In the genomic region with DNA sequence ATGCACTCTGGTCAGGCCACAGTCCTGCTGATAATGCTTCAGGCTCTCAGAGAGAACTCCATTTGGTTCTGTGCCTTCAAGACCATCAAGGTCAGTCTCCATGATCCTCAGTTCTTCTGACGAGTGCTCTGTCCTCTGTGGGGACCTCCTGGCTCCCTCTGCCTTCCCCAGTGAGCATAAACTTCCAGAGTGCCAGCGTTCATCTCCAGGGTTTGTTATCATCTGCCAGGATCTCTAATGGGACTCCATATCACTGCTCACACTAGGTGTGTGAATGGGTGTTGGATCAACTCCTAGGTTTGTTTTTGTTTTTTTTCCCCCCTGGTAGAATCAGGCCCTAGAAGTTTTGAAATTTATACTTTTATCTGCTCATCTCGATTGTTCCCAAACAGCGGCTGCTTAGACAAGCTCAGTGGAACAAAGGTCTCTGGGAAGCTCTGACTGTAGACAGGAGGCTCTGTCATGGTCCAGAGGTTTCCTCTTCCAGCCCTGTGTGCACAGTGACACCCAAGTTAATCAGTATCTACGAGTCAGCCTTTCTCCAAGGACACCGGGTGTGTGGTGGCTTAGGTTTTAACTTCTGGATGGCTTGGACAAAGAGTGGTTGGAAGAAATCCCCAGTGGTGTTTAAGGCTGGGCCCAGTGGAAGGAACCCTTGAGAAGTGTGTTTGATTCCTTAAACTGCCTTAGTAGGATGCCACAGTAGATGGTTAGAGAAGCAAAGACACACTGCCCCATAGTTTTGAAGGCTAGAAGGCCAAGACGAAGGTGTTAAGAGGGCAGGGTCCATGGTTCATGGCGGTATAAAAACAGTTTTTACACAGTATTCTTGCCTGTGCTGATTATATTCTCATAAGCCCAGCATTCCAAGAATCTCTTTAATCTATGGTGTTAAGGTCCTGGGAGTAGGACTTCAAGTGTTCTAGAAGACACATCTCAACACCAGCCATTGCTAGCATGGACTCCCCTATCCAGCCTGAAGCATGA, we compare ENCODE assay signal across 18 mouse cellular contexts. TPM values are rescaled to one million over a fixed set of nuclear protein-coding genes. Genes with fewer than 3 reads are reported as not detected.
DNase-seq lines count a peak whose midpoint lies in the region; ATAC-seq and TF ChIP-seq lines count a peak whose summit lies in the region.
"Had no signal": no experiment of that assay in that cellular context is flagged by ENCODE, and none has a peak within 500 bp of the region (broad histone marks: within the 10 kb centered on the region; RNA-seq: fewer than 3 reads in every experiment).

No protein-coding gene starts in this region.

- H3K36me3 ChIP-seq in intestine, postnatal 0 days (ENCODE audit: control insufficient read depth, insufficient read depth), result no peaks in the 10 kb centered on the region
- H3K36me3 ChIP-seq in kidney, embryonic 15.5 days, result peaks cover 21% of the 10 kb centered on the region
- H3K36me3 ChIP-seq in liver, embryonic 11.5 days (ENCODE audit: control insufficient read depth, insufficient read depth, low read length), result 0 out of 2 replicates have a peak, but pooled peaks cover 3% of the 10 kb centered on the region
- H3K36me3 ChIP-seq in stomach, embryonic 16.5 days (ENCODE audit: control insufficient read depth, insufficient read depth, low read length), result no peaks in the 10 kb centered on the region
- H3K36me3 ChIP-seq: G1E had no signal

- H3K27me3 ChIP-seq in intestine, postnatal 0 days (replicated peaks; ENCODE audit: control insufficient read depth, insufficient read depth, low read length), result no peaks in the 10 kb centered on the region
- H3K27me3 ChIP-seq in kidney, embryonic 15.5 days, result no peaks in the 10 kb centered on the region
- no peaks in the 10 kb centered on the region for H3K27me3 ChIP-seq in liver, embryonic 11.5 days (replicated peaks; ENCODE audit: control insufficient read depth, insufficient read depth, low read length)
- no peaks in the 10 kb centered on the region for H3K27me3 ChIP-seq in stomach, embryonic 16.5 days (ENCODE audit: control insufficient read depth, insufficient read depth, low read length)
- H3K27me3 ChIP-seq: embryonic facial prominence, embryonic 15.5 days; forebrain, embryonic 12.5 days had no signal

- 39% methylated on average over 8 of the region's 8 CpGs for WGBS in intestine, postnatal 0 days
- 64% methylated on average over 8 of the region's 8 CpGs for WGBS in kidney, embryonic 15.5 days
- 65% methylated on average over 8 of the region's 8 CpGs for WGBS in liver, embryonic 11.5 days
- WGBS in stomach, embryonic 16.5 days, result 67% methylated on average over 8 of the region's 8 CpGs

- no peak overlapping the region for H3K9ac ChIP-seq in intestine, postnatal 0 days (ENCODE audit: low read depth, low read length)
- no peak overlapping the region for H3K9ac ChIP-seq in kidney, embryonic 15.5 days
- H3K9ac ChIP-seq in liver, embryonic 11.5 days (ENCODE audit: low read depth, low read length), result no peak overlapping the region
- H3K9ac ChIP-seq in stomach, embryonic 16.5 days (ENCODE audit: low read length), result no peak overlapping the region
- H3K9ac ChIP-seq: embryonic facial prominence, embryonic 15.5 days; forebrain, embryonic 12.5 days; lung, embryonic 14.5 days had no signal

- H3K4me3 ChIP-seq in intestine, postnatal 0 days (ENCODE audit: low read depth, low read length), result no peak overlapping the region
- H3K4me3 ChIP-seq in kidney, embryonic 15.5 days (replicated peaks), result no peak overlapping the region
- no peak overlapping the region for H3K4me3 ChIP-seq in liver, embryonic 11.5 days (ENCODE audit: low read depth, low read length)
- H3K4me3 ChIP-seq in stomach, embryonic 16.5 days (replicated peaks; ENCODE audit: low read length), result no peak overlapping the region
- H3K4me3 ChIP-seq: embryonic facial prominence, embryonic 15.5 days; forebrain, embryonic 12.5 days had no signal

- H3K9me3 ChIP-seq in intestine, postnatal 0 days (ENCODE audit: control insufficient read depth), result no peaks in the 10 kb centered on the region
- no peaks in the 10 kb centered on the region for H3K9me3 ChIP-seq in kidney, embryonic 15.5 days (replicated peaks)
- H3K9me3 ChIP-seq in liver, embryonic 11.5 days (ENCODE audit: control insufficient read depth, low read length), result no peaks in the 10 kb centered on the region
- no peaks in the 10 kb centered on the region for H3K9me3 ChIP-seq in stomach, embryonic 16.5 days (replicated peaks; ENCODE audit: control insufficient read depth, low read length)
- H3K9me3 ChIP-seq: embryonic facial prominence, embryonic 15.5 days had no signal

- H3K4me1 ChIP-seq in intestine, postnatal 0 days (replicated peaks; ENCODE audit: control insufficient read depth, insufficient read depth, low read length), result 0 out of 2 replicates have a peak, but pooled peaks cover 4% of the 10 kb centered on the region
- peaks cover 61% of the 10 kb centered on the region for H3K4me1 ChIP-seq in kidney, embryonic 15.5 days
- H3K4me1 ChIP-seq in liver, embryonic 11.5 days (replicated peaks; ENCODE audit: control insufficient read depth, insufficient read depth, low read length), result no peaks in the 10 kb centered on the region; the same call in 1 of the 2 replicates
- H3K4me1 ChIP-seq in stomach, embryonic 16.5 days (ENCODE audit: control insufficient read depth, insufficient read depth, low read length), result no peaks in the 10 kb centered on the region; the same call in 1 of the 2 replicates

- ATAC-seq in intestine, postnatal 0 days, result peak; percentile 99
- peak; percentile 87 for ATAC-seq in kidney, embryonic 15.5 days (replicated peaks; ENCODE audit: low FRiP score)
- peak; percentile 80 for ATAC-seq in liver, embryonic 11.5 days (replicated peaks; ENCODE audit: low FRiP score)
- ATAC-seq in stomach, embryonic 16.5 days (ENCODE audit: insufficient read depth, low FRiP score), result peak; percentile 75
- ATAC-seq: hindbrain, postnatal 0 days had no signal

- H3K4me2 ChIP-seq in intestine, postnatal 0 days (replicated peaks; ENCODE audit: low read depth), result no peak overlapping the region
- no peak overlapping the region for H3K4me2 ChIP-seq in kidney, embryonic 15.5 days
- H3K4me2 ChIP-seq in liver, embryonic 11.5 days, result no peak overlapping the region
- no peak overlapping the region for H3K4me2 ChIP-seq in stomach, embryonic 16.5 days (ENCODE audit: low read depth, low read length)
- H3K4me2 ChIP-seq: embryonic facial prominence, embryonic 15.5 days; forebrain, embryonic 12.5 days; lung, embryonic 14.5 days had no signal

- peak; percentile 42 for TF ChIP-seq CTCF in intestine, postnatal 0 days (IDR thresholded peaks at IDR 0.05; ENCODE audit: low read depth)

- H3K27ac ChIP-seq in intestine, postnatal 0 days (ENCODE audit: low read depth, low read length), result peak overlapping the region; percentile 88
- H3K27ac ChIP-seq in kidney, embryonic 15.5 days, result peak overlapping the region; percentile 80
- peak overlapping the region; percentile 71 for H3K27ac ChIP-seq in liver, embryonic 11.5 days (ENCODE audit: low read depth, low read length)
- H3K27ac ChIP-seq in stomach, embryonic 16.5 days (ENCODE audit: low read length), result no peak overlapping the region
- H3K27ac ChIP-seq: embryonic facial prominence, embryonic 15.5 days; forebrain, embryonic 12.5 days; hindbrain, postnatal 0 days had no signal

- no peak for DNase-seq in liver, embryonic 11.5 days (ENCODE audit: low spot score)
- DNase-seq in adrenal gland, postnatal 4 days (ENCODE audit: low spot score in 2 of 2), result no peak
- DNase-seq in left cerebral cortex, adult 9 months (ENCODE audit: low spot score in 2 of 2), result no peak
- DNase-seq in frontal cortex, adult 2 months (ENCODE audit: extremely low spot score in 1 of 2, low spot score in 1 of 2), result no peak
- DNase-seq: adrenal gland, adult 2 months; cerebellum, adult 2 months; heart, adult 18-20 months; heart, postnatal 14 days; lung, embryonic 14.5 days; midbrain, embryonic 14.5 days; right cerebral cortex, adult 18-20 months had no signal

RNA-seq across cellular contexts. Expression of a gene that starts 26.6 kb away (rescaled TPM):
- polyA plus RNA-seq in intestine, postnatal 0 days (2015; fragmentation: Nextera tagmentation; extraction: Ambion mirVana), result 1.9 and 2.0 TPM in 2 replicates
- 11.8 and 13.5 TPM in 2 replicates for polyA plus RNA-seq in kidney, embryonic 15.5 days (2015; fragmentation: Nextera tagmentation; extraction: Ambion mirVana)
- 5.0 and 5.6 TPM in 2 replicates for polyA plus RNA-seq in liver, embryonic 11.5 days (2014; fragmentation: Nextera tagmentation; extraction: Ambion mirVana)
- polyA plus RNA-seq in stomach, embryonic 16.5 days (2015; fragmentation: Nextera tagmentation; extraction: Ambion mirVana), result 5.6 and 6.0 TPM in 2 replicates
- 10 to 100 TPM; 12.3 to 13.7 TPM for total RNA-seq in adrenal gland, postnatal 4 days (2021)
- polyA plus RNA-seq in frontal cortex, adult 2 months (2012; rRNA removed), result 7.6 and 8.0 TPM in 2 replicates
- polyA plus RNA-seq: G1E had no signal
